Comparison of ENCODE assay signal across 8 mouse cellular contexts in genomic region chr16:38306571-38307220, GRCm38 (mm10). TPM values are rescaled to one million over a fixed set of nuclear protein-coding genes. Genes with fewer than 3 reads are reported as not detected.
DNase-seq lines count a peak whose midpoint lies in the region; ATAC-seq lines count a peak whose summit lies in the region.
"Had no signal": no experiment of that assay in that cellular context is flagged by ENCODE, and none has a peak within 500 bp of the region (broad histone marks: within the 10 kb centered on the region; RNA-seq: fewer than 3 reads in every experiment).

No protein-coding gene starts in this region.

- no peaks in the 10 kb centered on the region for H3K9me3 ChIP-seq in liver, embryonic 11.5 days (ENCODE audit: control insufficient read depth, low read length)
- no peaks in the 10 kb centered on the region for H3K9me3 ChIP-seq in hindbrain, embryonic 12.5 days (replicated peaks)
- no peaks in the 10 kb centered on the region for H3K9me3 ChIP-seq in midbrain, embryonic 15.5 days

- no peak overlapping the region for H3K27ac ChIP-seq in liver, embryonic 11.5 days (ENCODE audit: low read depth, low read length)
- H3K27ac ChIP-seq in hindbrain, embryonic 12.5 days: no peak overlapping the region
- H3K27ac ChIP-seq in midbrain, embryonic 15.5 days: peak overlapping the region; percentile 47; the same call in 1 of the 2 replicates

- H3K9ac ChIP-seq in liver, embryonic 11.5 days (ENCODE audit: low read depth, low read length): no peak overlapping the region
- no peak overlapping the region for H3K9ac ChIP-seq in hindbrain, embryonic 12.5 days
- H3K9ac ChIP-seq in midbrain, embryonic 15.5 days: no peak overlapping the region

- no peaks in the 10 kb centered on the region for H3K27me3 ChIP-seq in liver, embryonic 11.5 days (replicated peaks; ENCODE audit: control insufficient read depth, insufficient read depth, low read length)
- no peaks in the 10 kb centered on the region for H3K27me3 ChIP-seq in hindbrain, embryonic 12.5 days
- no peaks in the 10 kb centered on the region for H3K27me3 ChIP-seq in midbrain, embryonic 15.5 days (replicated peaks)

- H3K4me1 ChIP-seq in liver, embryonic 11.5 days (replicated peaks; ENCODE audit: control insufficient read depth, insufficient read depth, low read length): no peaks in the 10 kb centered on the region
- peaks cover 15% of the 10 kb centered on the region for H3K4me1 ChIP-seq in hindbrain, embryonic 12.5 days
- H3K4me1 ChIP-seq in midbrain, embryonic 15.5 days: peaks cover 17% of the 10 kb centered on the region

- peak; percentile 39 for DNase-seq in liver
- DNase-seq in liver, embryonic 11.5 days (ENCODE audit: low spot score): no peak
- DNase-seq in adrenal gland, postnatal 36 days: peak; percentile 30 to 42
- no peak for DNase-seq in urinary bladder, postnatal 14 days (ENCODE audit: low spot score)
- no peak for DNase-seq in left cerebral cortex, adult 8-10 months (ENCODE audit: low spot score in 2 of 2)

- 49% methylated on average over 18 of the region's 18 CpGs for WGBS in liver, embryonic 11.5 days
- 50% methylated on average over 18 of the region's 18 CpGs for WGBS in hindbrain, embryonic 12.5 days
- 44% methylated on average over 18 of the region's 18 CpGs for WGBS in midbrain, embryonic 15.5 days

- ATAC-seq in liver, embryonic 11.5 days (replicated peaks; ENCODE audit: low FRiP score): no peak
- ATAC-seq in hindbrain, embryonic 12.5 days (ENCODE audit: low FRiP score): peak; percentile 63
- ATAC-seq in midbrain, embryonic 15.5 days (replicated peaks): peak; percentile 38

- no peak overlapping the region for H3K4me3 ChIP-seq in liver, embryonic 11.5 days (ENCODE audit: low read depth, low read length)
- no peak overlapping the region for H3K4me3 ChIP-seq in hindbrain, embryonic 12.5 days
- H3K4me3 ChIP-seq in midbrain, embryonic 15.5 days: no peak overlapping the region

- H3K4me2 ChIP-seq in liver, embryonic 11.5 days: no peak overlapping the region
- no peak overlapping the region for H3K4me2 ChIP-seq in hindbrain, embryonic 12.5 days (replicated peaks)
- H3K4me2 ChIP-seq in midbrain, embryonic 15.5 days: no peak overlapping the region

- H3K36me3 ChIP-seq in liver, embryonic 11.5 days (ENCODE audit: control insufficient read depth, insufficient read depth, low read length): no peaks in the 10 kb centered on the region
- H3K36me3 ChIP-seq in hindbrain, embryonic 12.5 days: no peaks in the 10 kb centered on the region
- H3K36me3 ChIP-seq in midbrain, embryonic 15.5 days (replicated peaks): no peaks in the 10 kb centered on the region

RNA-seq across cellular contexts. Expression of gene Nr1i2, which starts 12.1 kb away (rescaled TPM):
- 1.8 and 2.0 TPM in 2 replicates for polyA plus RNA-seq in liver, embryonic 11.5 days (2014; fragmentation: Nextera tagmentation; extraction: Ambion mirVana)
- not detected for total RNA-seq in adrenal gland, postnatal 36 days (2021)
- polyA plus RNA-seq in hindbrain, embryonic 12.5 days (2016; fragmentation: Nextera tagmentation; extraction: Ambion mirVana): not detected in 2 replicates
- polyA plus RNA-seq in midbrain, embryonic 15.5 days (2015; fragmentation: Nextera tagmentation; extraction: Ambion mirVana): 0.08 TPM in 1 of 2 replicates, not detected in the other
- total RNA-seq in left cerebral cortex, adult 8-10 months (2022): under 1 TPM in 1 of 4 experiments, not detected in 3; 0.13 TPM
- polyA plus RNA-seq: embryonic facial prominence, embryonic 14.5 days had no signal

RNA-seq across cellular contexts. Expression of gene Maats1, which starts 35.2 kb away (rescaled TPM):
- polyA plus RNA-seq in liver, embryonic 11.5 days (2014; fragmentation: Nextera tagmentation; extraction: Ambion mirVana): 0.05 TPM in 1 of 2 replicates, not detected in the other
- under 1 TPM; 0.66 to 0.70 TPM for total RNA-seq in adrenal gland, postnatal 36 days (2021)
- 1.2 and 1.3 TPM in 2 replicates for polyA plus RNA-seq in hindbrain, embryonic 12.5 days (2016; fragmentation: Nextera tagmentation; extraction: Ambion mirVana)
- 1.1 and 1.5 TPM in 2 replicates for polyA plus RNA-seq in midbrain, embryonic 15.5 days (2015; fragmentation: Nextera tagmentation; extraction: Ambion mirVana)
- total RNA-seq in left cerebral cortex, adult 8-10 months (2022): 1 to 10 TPM; 1.1 to 1.6 (median 1.4) TPM

RNA-seq across cellular contexts. Expression of gene Cox17, which starts 40.1 kb away (rescaled TPM):
- polyA plus RNA-seq in liver, embryonic 11.5 days (2014; fragmentation: Nextera tagmentation; extraction: Ambion mirVana): 441 and 497 TPM in 2 replicates
- 100 to 1,000 TPM; 288 to 296 TPM for total RNA-seq in adrenal gland, postnatal 36 days (2021)
- 105 and 116 TPM in 2 replicates for polyA plus RNA-seq in hindbrain, embryonic 12.5 days (2016; fragmentation: Nextera tagmentation; extraction: Ambion mirVana)
- polyA plus RNA-seq in midbrain, embryonic 15.5 days (2015; fragmentation: Nextera tagmentation; extraction: Ambion mirVana): 75.4 and 77.9 TPM in 2 replicates
- 100 to 1,000 TPM; 100 to 149 (median 127) TPM for total RNA-seq in left cerebral cortex, adult 8-10 months (2022)

RNA-seq across cellular contexts. Expression of gene Gm21987, which starts 40.1 kb away (rescaled TPM):
- polyA plus RNA-seq in liver, embryonic 11.5 days (2014; fragmentation: Nextera tagmentation; extraction: Ambion mirVana): not detected in 2 replicates
- total RNA-seq in adrenal gland, postnatal 36 days (2021): under 1 TPM in 1 of 2 experiments, not detected in 1; 0.95 TPM
- not detected in 2 replicates for polyA plus RNA-seq in hindbrain, embryonic 12.5 days (2016; fragmentation: Nextera tagmentation; extraction: Ambion mirVana)
- polyA plus RNA-seq in midbrain, embryonic 15.5 days (2015; fragmentation: Nextera tagmentation; extraction: Ambion mirVana): 0.77 TPM in 1 of 2 replicates, not detected in the other
- not detected for total RNA-seq in left cerebral cortex, adult 8-10 months (2022)
- polyA plus RNA-seq: embryonic facial prominence, embryonic 14.5 days had no signal

RNA-seq across cellular contexts. Expression of gene Popdc2, which starts 55.3 kb away (rescaled TPM):
- 14.8 and 15.8 TPM in 2 replicates for polyA plus RNA-seq in liver, embryonic 11.5 days (2014; fragmentation: Nextera tagmentation; extraction: Ambion mirVana)
- 1 to 10 TPM; 1.3 to 1.8 TPM for total RNA-seq in adrenal gland, postnatal 36 days (2021)
- polyA plus RNA-seq in hindbrain, embryonic 12.5 days (2016; fragmentation: Nextera tagmentation; extraction: Ambion mirVana): 0.70 and 1.4 TPM in 2 replicates
- 0.57 and 1.4 TPM in 2 replicates for polyA plus RNA-seq in midbrain, embryonic 15.5 days (2015; fragmentation: Nextera tagmentation; extraction: Ambion mirVana)
- under 1 TPM; 0.35 to 0.89 (median 0.52) TPM for total RNA-seq in left cerebral cortex, adult 8-10 months (2022)

Comparison
In these comparisons a context has a peak if more than half of its experiments do, and no peak if none do; other contexts are left out.
1. DNase-seq: peak in liver (single experiment) and adrenal gland, postnatal 36 days (2 of 2); none in liver, embryonic 11.5 days (single experiment), urinary bladder, postnatal 14 days (single experiment) and left cerebral cortex, adult 8-10 months (0 of 2).